Mouse (Mus musculus): ENCODE data around the gene Myrip. TPM values are rescaled to one million over a fixed set of nuclear protein-coding genes. Genes with fewer than 3 reads are reported as not detected.

Myrip gene
- total and polyA plus RNA-seq, 3 experiments: 0.03 TPM; not detected in 2

DNA sequence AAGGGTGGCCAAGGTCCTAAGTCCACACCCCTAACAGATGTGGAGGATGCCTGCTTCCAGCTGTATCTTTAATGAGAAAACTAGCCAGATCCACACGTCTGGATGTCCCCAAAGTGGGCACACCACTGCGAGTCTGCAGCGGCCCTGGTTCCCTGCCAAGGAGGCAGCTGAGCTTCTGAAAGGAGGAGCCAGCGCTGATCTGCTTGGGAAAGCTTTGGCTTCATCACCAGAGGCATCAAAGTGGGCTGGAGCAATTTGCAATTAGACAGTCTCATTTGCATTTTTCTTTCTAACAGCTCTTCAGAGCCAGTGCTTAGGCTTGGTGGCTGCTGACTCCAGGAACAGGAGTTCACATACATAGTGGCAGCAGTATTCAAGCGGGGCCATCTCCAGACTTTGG is 37.3 kb upstream of the Myrip start:
- H3K79me2 ChIP-seq (ENCODE audit: control insufficient read depth, insufficient read depth, low read length, poor library complexity): no peaks in the 10 kb centered on the region
- no peak overlapping the region for H3K27ac ChIP-seq (ENCODE audit: control insufficient read depth, low read depth, low read length)
- no peak for DNase-seq (ENCODE audit: low read depth, low spot score)
- no peak overlapping the region for H3K4me3 ChIP-seq (ENCODE audit: control insufficient read depth in 1 of 2, insufficient read depth in 1 of 2, low read depth in 2 of 2, low read length in 2 of 2)
- no peaks in the 10 kb centered on the region for H3K27me3 ChIP-seq (ENCODE audit: control insufficient read depth in 1 of 2, insufficient read depth in 2 of 2, low read length in 2 of 2)
- no peaks in the 10 kb centered on the region for H3K4me1 ChIP-seq (ENCODE audit: control insufficient read depth in 1 of 2, insufficient read depth in 2 of 2, low read length in 2 of 2)
- TF ChIP-seq ZKSCAN1 (IDR thresholded peaks at IDR 0.05; ENCODE audit: low read depth, low read length) (no peak), CHD1 (IDR thresholded peaks at IDR 0.05; ENCODE audit: low read depth, low read length) (no peak), ELF1 (IDR thresholded peaks at IDR 0.05; ENCODE audit: low read depth, low read length) (no peak), NELFE (IDR thresholded peaks at IDR 0.05; ENCODE audit: low read depth, low read length) (no peak), RCOR1 (IDR thresholded peaks at IDR 0.05; ENCODE audit: low read depth, low read length) (no peak), NRF1 (IDR thresholded peaks at IDR 0.05; ENCODE audit: insufficient read depth, low read depth, low read length, poor library complexity, severe bottlenecking) (no peak), RAD21 (IDR thresholded peaks at IDR 0.05; ENCODE audit: low read depth, low read length) (no peak), EP300 (IDR thresholded peaks at IDR 0.05; ENCODE audit: low read depth in 1 of 2, low read length in 2 of 2) (no peak), E2F4 (IDR thresholded peaks at IDR 0.05; ENCODE audit: borderline replicate concordance, low read depth, low read length) (no peak), MYC (IDR thresholded peaks at IDR 0.05; ENCODE audit: low read depth, low read length) (no peak), TAL1 (IDR thresholded peaks at IDR 0.05; ENCODE audit: low read length) (no peak), ZC3H11A (IDR thresholded peaks at IDR 0.05; ENCODE audit: low read depth, low read length) (no peak), MAX (IDR thresholded peaks at IDR 0.05; ENCODE audit: low read length) (no peak)
- H3K36me3 ChIP-seq (ENCODE audit: control insufficient read depth in 1 of 2, insufficient read depth in 2 of 2, low read length in 2 of 2): no peaks in the 10 kb centered on the region
- H3K9me3 ChIP-seq (replicated peaks; ENCODE audit: insufficient read depth, low read length): no peaks in the 10 kb centered on the region
- H3K9ac ChIP-seq (ENCODE audit: control insufficient read depth, low read depth, low read length, poor library complexity, severe bottlenecking): no peak overlapping the region

GRCm38 (mm10) chr9:120273083-120273482 is 28.2 kb upstream of the Myrip start:
- H3K9me3 ChIP-seq (replicated peaks; ENCODE audit: insufficient read depth, low read length): no peaks in the 10 kb centered on the region
- no peaks in the 10 kb centered on the region for H3K4me1 ChIP-seq (ENCODE audit: control insufficient read depth in 1 of 2, insufficient read depth in 2 of 2, low read length in 2 of 2)

More at GRCm38 (mm10) chr9:120273083-120273482, 28.2 kb upstream of the Myrip start:
- Histone ChIP-seq H3K27me3 (ENCODE audit: control insufficient read depth in 1 of 2, insufficient read depth in 2 of 2, low read length in 2 of 2) (no peaks in the 10 kb centered on the region), H3K27ac (ENCODE audit: control insufficient read depth, low read depth, low read length) (no peak overlapping the region), H3K79me2 (ENCODE audit: control insufficient read depth, insufficient read depth, low read length, poor library complexity) (no peaks in the 10 kb centered on the region), H3K4me3 (ENCODE audit: control insufficient read depth in 1 of 2, insufficient read depth in 1 of 2, low read depth in 2 of 2, low read length in 2 of 2) (no peak overlapping the region), H3K9ac (ENCODE audit: control insufficient read depth, low read depth, low read length, poor library complexity, severe bottlenecking) (no peak overlapping the region), H3K36me3 (ENCODE audit: control insufficient read depth in 1 of 2, insufficient read depth in 2 of 2, low read length in 2 of 2) (no peaks in the 10 kb centered on the region)
- DNase-seq (ENCODE audit: low read depth, low spot score): no peak
- TF ChIP-seq POLR2AphosphoS5 (IDR thresholded peaks at IDR 0.05; ENCODE audit: borderline replicate concordance, low read depth, low read length): no peak
- TF ChIP-seq RCOR1 (IDR thresholded peaks at IDR 0.05; ENCODE audit: low read depth, low read length): no peak
- TF ChIP-seq TAL1 (IDR thresholded peaks at IDR 0.05; ENCODE audit: low read length): no peak
- no peak for TF ChIP-seq RAD21 (IDR thresholded peaks at IDR 0.05; ENCODE audit: low read depth, low read length)
- TF ChIP-seq MAFK (IDR thresholded peaks at IDR 0.05; ENCODE audit: borderline replicate concordance, low read depth, low read length): no peak
- no peak for TF ChIP-seq KAT2A (conservative IDR thresholded peaks at IDR 0.05; ENCODE audit: low read depth, low read length)
- no peak for TF ChIP-seq ETS1 (IDR thresholded peaks at IDR 0.05; ENCODE audit: low read depth, low read length)
- no peak for TF ChIP-seq USF2 (IDR thresholded peaks at IDR 0.05; ENCODE audit: borderline replicate concordance in 1 of 2, insufficient read depth in 1 of 2, low read depth in 1 of 2, low read length in 2 of 2)
- TF ChIP-seq ZC3H11A (IDR thresholded peaks at IDR 0.05; ENCODE audit: low read depth, low read length): no peak

Measured in MEL (cell line).